Mouse (Mus musculus): ENCODE measurements at regions not wholly inside any gene's neighbourhood (a gene's known extent, or its start where the extent isn't known, plus 50 kb on each side); places are given as distances from the start of the nearest gene placed in this dataset.

DNA sequence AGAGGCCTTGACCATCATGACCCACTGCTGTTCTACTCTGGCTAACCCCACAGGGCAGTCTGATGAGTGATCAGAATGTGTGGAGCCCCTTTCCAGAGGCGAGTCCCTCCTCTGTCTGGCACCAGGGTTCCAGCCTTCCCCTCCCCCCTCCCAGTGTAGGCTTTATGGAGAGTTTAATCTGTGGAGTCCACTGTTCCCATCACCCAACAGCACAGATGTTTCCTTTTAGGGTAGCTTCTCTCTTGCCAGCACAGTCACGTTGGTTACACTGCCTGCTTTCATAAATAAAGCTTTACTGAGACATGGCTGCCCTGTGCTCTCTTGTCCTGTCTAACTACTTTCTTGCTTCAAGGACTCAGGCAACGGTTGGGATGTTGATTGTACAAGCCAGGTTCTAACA, 76.9 kb upstream of the Sulf2 start:
- H3K4me3 ChIP-seq (ENCODE audit: control insufficient read depth, insufficient read depth, low read length) = no peak overlapping the region
- TF ChIP-seq POLR2A (IDR thresholded peaks at IDR 0.05; ENCODE audit: control insufficient read depth, extremely low read depth, insufficient read depth, low read length, poor library complexity) = no peak
- TF ChIP-seq CTCF (IDR thresholded peaks at IDR 0.05; ENCODE audit: borderline replicate concordance, control insufficient read depth, extremely low read depth, insufficient read depth, low read length, poor library complexity) = no peak
- H3K36me3 ChIP-seq (ENCODE audit: control insufficient read depth, insufficient read depth, low read length) = no peaks in the 10 kb centered on the region
- no peaks in the 10 kb centered on the region for H3K27me3 ChIP-seq (ENCODE audit: control insufficient read depth, insufficient read depth, low read length)
- no peaks in the 10 kb centered on the region for H3K4me1 ChIP-seq (replicated peaks; ENCODE audit: control insufficient read depth, insufficient read depth, low read length)
- 57% methylated on average over 3 of the region's 3 CpGs for WGBS
- no peak overlapping the region for H3K27ac ChIP-seq (ENCODE audit: control insufficient read depth, insufficient read depth, low read length)
- no peak for DNase-seq

DNA sequence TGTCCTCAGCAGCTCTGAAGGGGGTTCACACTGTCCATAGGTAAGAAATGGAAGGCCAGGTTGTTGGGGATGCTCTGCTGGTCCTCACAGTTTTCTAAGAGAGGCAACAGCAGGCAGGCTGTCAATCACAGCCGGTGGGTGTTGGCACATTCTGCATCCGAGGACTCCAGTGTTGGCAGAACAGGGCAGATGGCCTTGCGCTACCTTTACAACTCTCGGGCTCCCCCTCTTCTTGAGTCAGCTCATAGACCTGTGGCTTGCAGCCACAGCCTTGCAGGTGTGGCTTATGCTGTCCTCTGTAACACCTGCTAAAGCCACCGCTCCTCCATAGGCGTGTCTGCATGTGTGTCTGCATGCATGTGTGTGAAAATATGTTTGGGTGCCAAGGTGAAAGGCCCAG, 75.2 kb upstream of the Sulf2 start:
- WGBS = 76% methylated on average over 6 of the region's 6 CpGs
- TF ChIP-seq POLR2A (IDR thresholded peaks at IDR 0.05; ENCODE audit: control insufficient read depth, extremely low read depth, insufficient read depth, low read length, poor library complexity) (no peak), CTCF (IDR thresholded peaks at IDR 0.05; ENCODE audit: borderline replicate concordance, control insufficient read depth, extremely low read depth, insufficient read depth, low read length, poor library complexity) (no peak)
- Histone ChIP-seq H3K4me3 (ENCODE audit: control insufficient read depth, insufficient read depth, low read length) (no peak overlapping the region), H3K27ac (ENCODE audit: control insufficient read depth, insufficient read depth, low read length) (no peak overlapping the region), H3K36me3 (ENCODE audit: control insufficient read depth, insufficient read depth, low read length) (no peaks in the 10 kb centered on the region), H3K4me1 (replicated peaks; ENCODE audit: control insufficient read depth, insufficient read depth, low read length) (no peaks in the 10 kb centered on the region), H3K27me3 (ENCODE audit: control insufficient read depth, insufficient read depth, low read length) (no peaks in the 10 kb centered on the region)
- no peak for DNase-seq

DNA sequence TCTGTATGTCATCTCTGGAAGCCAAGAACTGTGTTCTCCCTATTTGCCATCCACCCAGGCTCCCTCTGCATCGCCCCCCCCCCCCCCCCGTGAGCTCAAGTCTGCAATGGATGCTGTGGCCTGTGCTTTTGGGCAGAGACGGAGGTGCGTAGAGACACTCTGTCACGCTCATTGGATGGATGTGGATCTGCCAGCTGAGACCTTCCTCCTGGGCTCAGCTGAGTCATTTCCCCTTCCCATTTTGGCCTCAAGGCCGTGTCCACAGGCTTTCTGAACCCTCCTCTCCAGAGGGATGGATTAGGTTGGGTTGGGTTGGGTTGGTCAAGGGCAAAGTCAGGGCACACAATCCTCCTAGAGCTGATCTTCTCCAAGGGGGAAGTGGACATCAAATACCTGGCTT, 72.9 kb upstream of the Sulf2 start:
- TF ChIP-seq CTCF (IDR thresholded peaks at IDR 0.05; ENCODE audit: borderline replicate concordance, control insufficient read depth, extremely low read depth, insufficient read depth, low read length, poor library complexity) (no peak), POLR2A (IDR thresholded peaks at IDR 0.05; ENCODE audit: control insufficient read depth, extremely low read depth, insufficient read depth, low read length, poor library complexity) (no peak)
- 67% methylated on average over 6 of the region's 6 CpGs for WGBS
- H3K27me3 ChIP-seq (ENCODE audit: control insufficient read depth, insufficient read depth, low read length) = no peaks in the 10 kb centered on the region
- no peak for DNase-seq
- H3K4me1 ChIP-seq (replicated peaks; ENCODE audit: control insufficient read depth, insufficient read depth, low read length) = no peaks in the 10 kb centered on the region
- H3K36me3 ChIP-seq (ENCODE audit: control insufficient read depth, insufficient read depth, low read length) = no peaks in the 10 kb centered on the region
- no peak overlapping the region for H3K4me3 ChIP-seq (ENCODE audit: control insufficient read depth, insufficient read depth, low read length)
- H3K27ac ChIP-seq (ENCODE audit: control insufficient read depth, insufficient read depth, low read length) = no peak overlapping the region

DNA sequence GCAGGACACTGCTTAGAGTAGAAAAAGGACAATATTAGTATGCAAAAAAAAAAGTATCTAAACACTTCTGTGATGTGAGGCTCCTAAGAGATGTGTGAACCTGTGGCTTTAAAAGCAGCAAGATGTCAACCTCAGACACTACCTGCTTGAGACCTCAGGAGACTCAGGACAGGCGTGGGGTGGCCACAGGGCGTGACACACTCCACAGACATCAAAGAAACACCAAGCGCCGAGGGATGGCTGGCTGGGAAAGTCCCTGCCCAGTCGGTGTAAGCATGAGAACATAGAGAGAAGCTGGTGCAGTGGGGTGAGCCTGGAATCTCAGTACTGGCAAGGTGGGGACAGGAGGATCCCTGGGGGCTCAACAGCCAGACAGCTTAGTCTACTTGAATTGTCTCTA, 72.0 kb upstream of the Sulf2 start:
- no peaks in the 10 kb centered on the region for H3K36me3 ChIP-seq (ENCODE audit: control insufficient read depth, insufficient read depth, low read length)
- H3K27me3 ChIP-seq (ENCODE audit: control insufficient read depth, insufficient read depth, low read length) = no peaks in the 10 kb centered on the region
- TF ChIP-seq POLR2A (IDR thresholded peaks at IDR 0.05; ENCODE audit: control insufficient read depth, extremely low read depth, insufficient read depth, low read length, poor library complexity) (no peak), CTCF (IDR thresholded peaks at IDR 0.05; ENCODE audit: borderline replicate concordance, control insufficient read depth, extremely low read depth, insufficient read depth, low read length, poor library complexity) (no peak)
- H3K4me1 ChIP-seq (replicated peaks; ENCODE audit: control insufficient read depth, insufficient read depth, low read length) = no peaks in the 10 kb centered on the region
- WGBS = 32% methylated on average over 5 of the region's 5 CpGs
- H3K4me3 ChIP-seq (ENCODE audit: control insufficient read depth, insufficient read depth, low read length) = no peak overlapping the region
- no peak for DNase-seq
- no peak overlapping the region for H3K27ac ChIP-seq (ENCODE audit: control insufficient read depth, insufficient read depth, low read length)

DNA sequence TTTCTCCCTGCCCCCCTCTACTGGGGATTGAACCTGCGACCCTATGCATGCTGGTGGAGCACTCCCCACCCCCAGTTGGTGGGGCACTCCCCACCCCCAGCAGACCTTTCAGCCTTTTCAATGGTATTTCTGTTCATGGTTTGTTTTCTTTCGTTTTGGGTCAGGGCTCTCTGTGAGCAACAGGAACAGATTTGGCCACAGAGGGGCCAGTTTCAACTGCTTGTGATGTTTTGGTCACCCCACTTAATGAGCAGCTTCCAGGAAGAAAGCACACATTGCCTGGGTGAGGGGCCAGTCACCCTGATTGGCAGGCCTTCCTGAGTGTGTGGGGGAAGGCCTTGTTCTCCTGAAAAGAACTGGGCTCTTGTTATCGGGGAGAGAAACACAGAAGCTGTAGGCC, 71.5 kb upstream of the Sulf2 start:
- no peak overlapping the region for H3K4me3 ChIP-seq (ENCODE audit: control insufficient read depth, insufficient read depth, low read length)
- no peak overlapping the region for H3K27ac ChIP-seq (ENCODE audit: control insufficient read depth, insufficient read depth, low read length)
- TF ChIP-seq CTCF (IDR thresholded peaks at IDR 0.05; ENCODE audit: borderline replicate concordance, control insufficient read depth, extremely low read depth, insufficient read depth, low read length, poor library complexity) (no peak), POLR2A (IDR thresholded peaks at IDR 0.05; ENCODE audit: control insufficient read depth, extremely low read depth, insufficient read depth, low read length, poor library complexity) (no peak)
- 69% methylated on average over 3 of the region's 3 CpGs for WGBS
- H3K4me1 ChIP-seq (replicated peaks; ENCODE audit: control insufficient read depth, insufficient read depth, low read length) = no peaks in the 10 kb centered on the region
- no peaks in the 10 kb centered on the region for H3K27me3 ChIP-seq (ENCODE audit: control insufficient read depth, insufficient read depth, low read length)
- no peak for DNase-seq
- H3K36me3 ChIP-seq (ENCODE audit: control insufficient read depth, insufficient read depth, low read length) = no peaks in the 10 kb centered on the region

DNA sequence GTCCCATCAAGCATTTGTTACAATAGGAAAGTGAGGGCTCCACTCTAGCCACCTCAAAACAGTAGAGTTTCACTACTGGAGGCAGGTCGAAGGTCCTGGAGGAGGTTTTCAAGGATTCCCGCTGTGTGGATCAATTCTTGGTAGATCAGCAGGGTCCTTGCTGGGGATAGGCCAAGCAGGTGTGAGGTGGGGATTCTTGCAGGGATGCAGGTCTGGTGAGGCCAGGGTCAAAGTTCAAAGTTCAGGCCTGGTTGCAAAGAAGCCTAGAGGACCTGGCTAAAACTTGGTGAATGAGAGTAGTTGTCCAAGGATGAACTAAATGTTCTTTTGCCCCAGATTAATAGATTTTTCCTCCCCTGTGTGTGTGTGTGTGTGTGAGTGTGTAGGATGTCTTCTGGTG, 70.9 kb upstream of the Sulf2 start:
- Histone ChIP-seq H3K4me3 (ENCODE audit: control insufficient read depth, insufficient read depth, low read length) (no peak overlapping the region), H3K36me3 (ENCODE audit: control insufficient read depth, insufficient read depth, low read length) (no peaks in the 10 kb centered on the region), H3K27ac (ENCODE audit: control insufficient read depth, insufficient read depth, low read length) (no peak overlapping the region), H3K4me1 (replicated peaks; ENCODE audit: control insufficient read depth, insufficient read depth, low read length) (no peaks in the 10 kb centered on the region), H3K27me3 (ENCODE audit: control insufficient read depth, insufficient read depth, low read length) (no peaks in the 10 kb centered on the region)
- WGBS = 100% methylated on average over 2 of the region's 2 CpGs
- DNase-seq = no peak
- TF ChIP-seq POLR2A (IDR thresholded peaks at IDR 0.05; ENCODE audit: control insufficient read depth, extremely low read depth, insufficient read depth, low read length, poor library complexity) (no peak), CTCF (IDR thresholded peaks at IDR 0.05; ENCODE audit: borderline replicate concordance, control insufficient read depth, extremely low read depth, insufficient read depth, low read length, poor library complexity) (no peak)

DNA sequence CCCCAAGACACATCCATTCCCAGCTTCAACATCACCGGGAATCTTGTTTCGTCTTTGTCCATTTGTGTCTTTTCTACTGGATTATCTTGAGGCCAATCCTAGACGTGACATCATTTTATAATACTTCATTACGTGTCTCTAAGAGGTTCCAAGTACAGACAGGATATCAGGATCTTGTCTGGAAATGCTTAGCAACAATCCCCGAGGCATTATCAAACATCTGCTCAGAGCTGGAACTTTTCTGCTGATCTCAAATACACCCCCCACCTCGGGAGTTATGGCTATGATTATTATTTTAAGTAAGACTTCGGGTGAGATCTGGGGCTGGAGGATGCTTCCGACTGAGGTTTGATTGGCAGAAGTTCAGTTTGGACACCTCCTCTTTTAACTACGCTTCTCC, 69.9 kb upstream of the Sulf2 start:
- no peaks in the 10 kb centered on the region for H3K36me3 ChIP-seq (ENCODE audit: control insufficient read depth, insufficient read depth, low read length)
- no peak for TF ChIP-seq POLR2A (IDR thresholded peaks at IDR 0.05; ENCODE audit: control insufficient read depth, extremely low read depth, insufficient read depth, low read length, poor library complexity)
- no peak for TF ChIP-seq CTCF (IDR thresholded peaks at IDR 0.05; ENCODE audit: borderline replicate concordance, control insufficient read depth, extremely low read depth, insufficient read depth, low read length, poor library complexity)
- no peak overlapping the region for H3K27ac ChIP-seq (ENCODE audit: control insufficient read depth, insufficient read depth, low read length)
- 94% methylated on average over 9 of the region's 9 CpGs for WGBS
- no peak for DNase-seq
- no peaks in the 10 kb centered on the region for H3K27me3 ChIP-seq (ENCODE audit: control insufficient read depth, insufficient read depth, low read length)
- no peaks in the 10 kb centered on the region for H3K4me1 ChIP-seq (replicated peaks; ENCODE audit: control insufficient read depth, insufficient read depth, low read length)
- no peak overlapping the region for H3K4me3 ChIP-seq (ENCODE audit: control insufficient read depth, insufficient read depth, low read length)

Measured in thymus, adult 2 months (tissue).